In genomic region chr5:124111742-124112497, GRCm38 (mm10) we compare ENCODE assay signal across 8 mouse cellular contexts. TPM values are rescaled to one million over a fixed set of nuclear protein-coding genes. Genes with fewer than 3 reads are reported as not detected.
DNase-seq lines count a peak whose midpoint lies in the region; ATAC-seq lines count a peak whose summit lies in the region.

TSS of gene Ogfod2 (plus strand) at chr5:124112297.

- H3K36me3 ChIP-seq in hindbrain, embryonic 16.5 days (ENCODE audit: control insufficient read depth, insufficient read depth, low read length): no peaks in the 10 kb centered on the region
- no peaks in the 10 kb centered on the region for H3K36me3 ChIP-seq in macrophage (ENCODE audit: inconsistent target)

- H3K4me3 ChIP-seq in hindbrain, embryonic 16.5 days (ENCODE audit: low read length): peak within 1 kb of the TSS; percentile 61
- peak within 1 kb of the TSS; percentile 98 for H3K4me3 ChIP-seq in macrophage (ENCODE audit: inconsistent target)

- H3K27me3 ChIP-seq in hindbrain, embryonic 16.5 days (replicated peaks; ENCODE audit: control insufficient read depth, insufficient read depth, low read length): no peaks in the 10 kb centered on the region

- peak; percentile 77 for DNase-seq in WW6 (ENCODE audit: low read depth, low spot score)
- peak; percentile 86 to 95 for DNase-seq in cerebellum, postnatal 4 days (ENCODE audit: low spot score in 2 of 2)
- peak; percentile 94 for DNase-seq in gastrocnemius, adult 18-20 months (ENCODE audit: low spot score)
- DNase-seq in left cerebral cortex, adult 18-20 months (ENCODE audit: low spot score in 2 of 2): peak; percentile 91 to 92
- DNase-seq in right cerebral cortex, adult 18-20 months: peak; percentile 94
- peak; percentile 76 for DNase-seq in urinary bladder, postnatal 10 days (ENCODE audit: low spot score)

- H3K4me2 ChIP-seq in hindbrain, embryonic 16.5 days (ENCODE audit: low read length): peak within 1 kb of the TSS; percentile 60

- no peaks in the 10 kb centered on the region for H3K9me3 ChIP-seq in hindbrain, embryonic 16.5 days (ENCODE audit: control insufficient read depth, low read length)

- peaks cover 24% of the 10 kb centered on the region for H3K4me1 ChIP-seq in hindbrain, embryonic 16.5 days (ENCODE audit: control insufficient read depth, insufficient read depth, low read depth, low read length)

- peak within 1 kb of the TSS; percentile 88 for H3K9ac ChIP-seq in hindbrain, embryonic 16.5 days (ENCODE audit: low read depth, low read length)

- peak within 1 kb of the TSS; percentile 95 for H3K27ac ChIP-seq in hindbrain, embryonic 16.5 days (ENCODE audit: low read depth, low read length)
- peak within 1 kb of the TSS; percentile 83 for H3K27ac ChIP-seq in macrophage

- ATAC-seq in hindbrain, embryonic 16.5 days: peak; percentile 97

- WGBS in hindbrain, embryonic 16.5 days: under 1% methylated on average over 66 of the region's 66 CpGs
- WGBS in macrophage (ENCODE audit: missing documents): 3% methylated on average over 64 of the region's 66 CpGs

- H3K79me2 ChIP-seq in macrophage (ENCODE audit: inconsistent target): peaks cover 14% of the 10 kb centered on the region; the same call in 1 of the 2 replicates

RNA-seq across cellular contexts. Expression of gene Ogfod2, which starts in this region (rescaled TPM):
- 10 to 100 TPM; 13.2 to 14.5 TPM for total RNA-seq in gastrocnemius, adult 18-20 months (2021)
- polyA plus RNA-seq in hindbrain, embryonic 16.5 days (2015; fragmentation: Nextera tagmentation; extraction: Ambion mirVana): 41.9 and 44.2 TPM in 2 replicates
- total RNA-seq in left cerebral cortex, adult 18-20 months (2021): 10 to 100 TPM; 36.3 to 39.2 TPM
- 10 to 100 TPM in 19 of 26 experiments, 1 to 10 TPM in 7; 5.4 to 44.7 (median 17.3) TPM for total RNA-seq in macrophage (2018; cell fraction: chromatin; rRNA removed)
- 10 to 100 TPM in 20 of 26 experiments, 1 to 10 TPM in 6; 5.9 to 17.9 (median 13.8) TPM for total RNA-seq in macrophage (2018; cell fraction: cytosol; rRNA removed)
- 10 to 100 TPM in 20 of 26 experiments, 1 to 10 TPM in 6; 4.4 to 32.4 (median 16.5) TPM for total RNA-seq in macrophage (2018; cell fraction: nucleus; rRNA removed)
- 4.3 to 17.5 TPM (median 13.1 TPM) in 3 replicates for polyA plus RNA-seq in macrophage (2018)

Comparison
In these comparisons a context has a peak if more than half of its experiments do, and no peak if none do; other contexts are left out.
1. Peak in every context shown above with its lines: DNase-seq, ATAC-seq, H3K4me3 ChIP-seq and H3K27ac ChIP-seq.